Mouse (Mus musculus): ENCODE measurements around the gene Pla2g6. TPM values are rescaled to one million over a fixed set of nuclear protein-coding genes. Genes with fewer than 3 reads are reported as not detected.
A peak's percentile ranks its signal among the peaks of the same experiment; 100 is the strongest.

The Pla2g6 gene
- polyA plus RNA-seq, 1 experiment = 303 TPM

DNA sequence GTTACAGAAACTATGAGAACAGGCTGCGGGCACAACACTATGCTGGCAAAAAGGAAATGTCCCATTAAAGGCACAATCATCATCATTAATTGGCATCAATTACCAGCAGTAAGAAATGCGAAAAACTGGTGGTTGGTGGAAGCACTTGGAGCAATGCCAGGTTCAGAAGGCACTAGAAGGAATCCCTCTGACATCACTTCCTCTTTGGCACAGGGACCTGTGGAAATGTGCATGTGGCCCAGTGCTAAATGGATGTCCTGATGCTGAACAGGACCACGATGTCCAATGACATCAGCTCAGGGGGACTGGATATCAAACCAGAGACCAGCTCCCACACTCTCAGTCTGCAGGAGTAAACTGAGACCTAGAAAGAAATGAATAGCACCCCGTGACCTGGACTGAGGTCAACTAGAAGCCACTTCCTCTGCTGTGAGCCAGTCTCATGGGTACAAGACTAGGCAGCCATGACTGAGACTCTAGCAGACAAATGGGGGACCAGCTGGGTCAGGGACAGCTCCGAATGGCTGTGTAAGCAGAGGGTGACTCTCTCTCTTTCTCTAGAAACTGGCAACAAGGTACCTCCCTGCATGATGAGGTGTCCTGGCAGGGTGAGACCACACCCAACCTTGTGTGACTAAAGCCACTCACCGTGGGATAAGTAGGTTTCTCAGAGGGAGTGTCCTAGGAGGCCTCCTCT lies 14.6 kb upstream of the Pla2g6 start:
- H3K4me3 ChIP-seq (ENCODE audit: control insufficient read depth, low read depth, low read length) = no peak overlapping the region
- TF ChIP-seq CTCF (IDR thresholded peaks at IDR 0.05; ENCODE audit: control insufficient read depth, insufficient read depth, insufficient replicate concordance, low read depth, low read length) = no peak
- TF ChIP-seq POLR2A (IDR thresholded peaks at IDR 0.05; ENCODE audit: control insufficient read depth, low read depth, low read length) = no peak
- H3K4me1 ChIP-seq (ENCODE audit: control insufficient read depth, insufficient read depth, low read length) = peaks cover 5% of the 10 kb centered on the region; the same call in 1 of the 2 replicates
- H3K27ac ChIP-seq (ENCODE audit: control insufficient read depth, insufficient read depth, low read depth, low read length) = no peak overlapping the region
- no peaks in the 10 kb centered on the region for H3K27me3 ChIP-seq (ENCODE audit: control insufficient read depth, insufficient read depth, low read length)
- no peaks in the 10 kb centered on the region for H3K36me3 ChIP-seq (ENCODE audit: control insufficient read depth, insufficient read depth, low read length)

DNA sequence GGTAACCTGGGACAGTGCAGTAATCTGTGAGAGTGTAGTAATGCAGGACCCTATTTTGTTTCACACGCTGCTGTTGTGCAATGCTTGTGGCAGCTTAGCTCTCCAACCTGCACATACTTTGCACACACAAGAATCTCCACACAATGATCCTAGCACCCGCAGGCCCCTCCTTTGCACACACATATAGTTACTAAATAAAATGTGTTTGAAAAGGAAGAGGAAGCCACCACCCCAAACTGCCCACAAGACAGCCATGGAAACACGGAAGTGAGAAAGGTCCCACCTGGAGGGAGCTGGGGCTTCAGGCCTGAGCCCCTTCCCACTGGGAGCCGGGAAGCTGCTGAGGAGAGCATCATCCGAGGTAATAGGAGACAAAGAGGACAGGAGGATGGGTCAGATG lies 10.8 kb upstream of the Pla2g6 start:
- TF ChIP-seq POLR2A (IDR thresholded peaks at IDR 0.05; ENCODE audit: control insufficient read depth, low read depth, low read length) (no peak), CTCF (IDR thresholded peaks at IDR 0.05; ENCODE audit: control insufficient read depth, insufficient read depth, insufficient replicate concordance, low read depth, low read length) (no peak)
- no peaks in the 10 kb centered on the region for H3K36me3 ChIP-seq (ENCODE audit: control insufficient read depth, insufficient read depth, low read length)
- no peaks in the 10 kb centered on the region for H3K27me3 ChIP-seq (ENCODE audit: control insufficient read depth, insufficient read depth, low read length)
- no peak overlapping the region for H3K27ac ChIP-seq (ENCODE audit: control insufficient read depth, insufficient read depth, low read depth, low read length)
- H3K4me3 ChIP-seq (ENCODE audit: control insufficient read depth, low read depth, low read length) = no peak overlapping the region
- no peaks in the 10 kb centered on the region for H3K4me1 ChIP-seq (ENCODE audit: control insufficient read depth, insufficient read depth, low read length)

DNA sequence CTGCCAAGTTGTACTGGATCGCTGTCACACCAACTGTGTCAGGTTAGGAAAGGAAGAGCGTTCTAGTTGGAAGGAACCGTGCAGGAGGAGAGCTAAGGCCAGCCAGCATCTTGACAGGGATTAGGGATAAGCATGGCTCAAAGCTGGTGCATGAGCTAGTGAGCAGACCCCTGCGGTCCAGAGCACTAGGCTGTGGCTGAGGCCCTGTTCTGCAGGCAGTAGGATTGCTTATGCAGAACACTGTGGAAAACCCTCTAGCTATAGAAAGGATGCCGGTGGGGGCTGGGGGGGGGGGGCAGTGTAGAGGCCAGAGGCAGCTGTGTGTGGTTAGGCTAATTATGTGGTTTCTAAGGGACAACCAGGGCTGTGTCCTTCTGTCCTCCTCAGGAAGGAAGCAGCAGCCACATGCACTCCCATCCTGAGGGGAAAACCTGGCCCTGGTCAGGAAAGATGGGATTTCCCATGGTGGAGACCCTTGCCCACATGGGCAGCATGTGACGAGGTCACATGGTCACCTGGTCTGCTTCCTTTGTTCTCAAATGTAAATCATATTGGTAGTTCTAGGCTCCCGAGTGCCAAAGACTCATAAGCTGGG lies 7.0 kb upstream of the Pla2g6 start:
- no peak overlapping the region for H3K4me3 ChIP-seq (ENCODE audit: control insufficient read depth, low read depth, low read length)
- H3K36me3 ChIP-seq (ENCODE audit: control insufficient read depth, insufficient read depth, low read length) = no peaks in the 10 kb centered on the region
- no peak overlapping the region for H3K27ac ChIP-seq (ENCODE audit: control insufficient read depth, insufficient read depth, low read depth, low read length)
- no peak for TF ChIP-seq POLR2A (IDR thresholded peaks at IDR 0.05; ENCODE audit: control insufficient read depth, low read depth, low read length)
- TF ChIP-seq CTCF (IDR thresholded peaks at IDR 0.05; ENCODE audit: control insufficient read depth, insufficient read depth, insufficient replicate concordance, low read depth, low read length) = no peak
- H3K4me1 ChIP-seq (ENCODE audit: control insufficient read depth, insufficient read depth, low read length) = no peaks in the 10 kb centered on the region; the same call in 1 of the 2 replicates
- H3K27me3 ChIP-seq (ENCODE audit: control insufficient read depth, insufficient read depth, low read length) = no peaks in the 10 kb centered on the region

DNA sequence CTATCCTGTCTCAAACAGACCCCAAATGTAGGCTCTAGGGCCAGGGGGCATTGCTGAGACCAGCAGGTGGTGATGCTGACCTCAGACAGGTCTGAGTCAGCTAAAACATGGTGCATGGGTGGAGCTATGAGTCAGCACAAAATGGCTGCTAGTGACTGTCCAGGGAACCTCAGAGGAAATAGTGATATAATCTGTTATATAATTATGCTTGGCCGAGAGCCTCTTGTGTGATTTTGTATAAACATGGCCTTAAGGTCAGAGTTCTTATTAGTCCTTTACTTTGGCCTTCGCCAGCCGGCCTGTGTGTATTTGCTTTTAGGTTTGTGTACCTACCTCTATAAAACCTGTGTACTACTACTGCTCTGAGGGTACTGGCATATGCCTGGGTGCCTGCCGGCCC lies 5.2 kb upstream of the Pla2g6 start:
- no peak for TF ChIP-seq POLR2A (IDR thresholded peaks at IDR 0.05; ENCODE audit: control insufficient read depth, low read depth, low read length)
- TF ChIP-seq CTCF (IDR thresholded peaks at IDR 0.05; ENCODE audit: control insufficient read depth, insufficient read depth, insufficient replicate concordance, low read depth, low read length) = no peak

DNA sequence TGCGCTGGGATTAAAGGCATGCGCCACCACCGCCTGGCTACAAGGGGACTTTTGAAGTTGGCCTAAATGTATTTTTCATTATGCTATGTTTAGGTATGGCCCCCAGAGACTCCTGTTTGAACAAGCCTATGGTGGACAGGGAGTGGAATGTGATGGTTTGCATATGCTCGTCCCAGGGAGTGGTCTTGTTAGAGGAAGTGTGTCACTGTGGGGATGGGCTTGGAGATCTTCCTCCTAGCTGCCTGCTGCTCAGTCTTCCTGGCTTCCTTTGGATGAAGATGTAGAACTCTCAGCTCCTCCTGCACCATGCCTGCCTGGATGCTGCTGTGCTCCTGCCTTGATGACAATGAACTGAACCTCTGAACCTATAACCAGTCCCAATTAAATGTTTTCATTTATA lies 2.3 kb upstream of the Pla2g6 start:
- no peak for TF ChIP-seq CTCF (IDR thresholded peaks at IDR 0.05; ENCODE audit: control insufficient read depth, insufficient read depth, insufficient replicate concordance, low read depth, low read length)
- no peak for TF ChIP-seq POLR2A (IDR thresholded peaks at IDR 0.05; ENCODE audit: control insufficient read depth, low read depth, low read length)
- peaks cover 12% of the 10 kb centered on the region for H3K4me1 ChIP-seq (ENCODE audit: control insufficient read depth, insufficient read depth, low read length)
- H3K36me3 ChIP-seq (ENCODE audit: control insufficient read depth, insufficient read depth, low read length) = no peaks in the 10 kb centered on the region
- no peaks in the 10 kb centered on the region for H3K27me3 ChIP-seq (ENCODE audit: control insufficient read depth, insufficient read depth, low read length)
- no peak overlapping the region for H3K27ac ChIP-seq (ENCODE audit: control insufficient read depth, insufficient read depth, low read depth, low read length)
- H3K4me3 ChIP-seq (ENCODE audit: control insufficient read depth, low read depth, low read length) = peak overlapping the region; percentile 2; the same call in 1 of the 2 replicates

More for the DNA sequence above, 5.2 kb upstream of the Pla2g6 start:
- H3K27me3 ChIP-seq (ENCODE audit: control insufficient read depth, insufficient read depth, low read length) = no peaks in the 10 kb centered on the region
- peaks cover 3% of the 10 kb centered on the region for H3K4me1 ChIP-seq (ENCODE audit: control insufficient read depth, insufficient read depth, low read length)
- no peak overlapping the region for H3K4me3 ChIP-seq (ENCODE audit: control insufficient read depth, low read depth, low read length)
- H3K36me3 ChIP-seq (ENCODE audit: control insufficient read depth, insufficient read depth, low read length) = no peaks in the 10 kb centered on the region
- no peak overlapping the region for H3K27ac ChIP-seq (ENCODE audit: control insufficient read depth, insufficient read depth, low read depth, low read length)

DNA sequence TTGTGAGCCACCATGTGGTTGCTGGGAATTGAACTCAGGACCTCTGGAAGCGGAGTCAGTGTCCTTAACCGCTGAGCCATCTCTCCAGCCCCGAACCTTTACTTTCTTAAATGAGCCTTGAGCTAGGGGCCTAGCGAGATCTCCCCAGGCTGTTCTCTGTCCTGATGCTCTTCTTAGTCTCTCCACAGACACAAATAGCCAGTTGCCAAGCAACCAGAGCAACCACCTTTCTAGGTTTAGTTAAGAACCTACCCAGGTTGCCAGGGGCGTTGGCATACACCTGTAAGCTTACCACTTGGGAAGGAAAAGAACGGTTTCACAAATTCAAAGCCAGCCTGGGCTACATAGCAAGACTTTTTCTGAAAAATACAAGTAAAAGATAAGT lies 1.8 kb upstream of the Pla2g6 start:
- H3K4me3 ChIP-seq (ENCODE audit: control insufficient read depth, low read depth, low read length) = peak overlapping the region; percentile 23; the same call in 1 of the 2 replicates

DNA sequence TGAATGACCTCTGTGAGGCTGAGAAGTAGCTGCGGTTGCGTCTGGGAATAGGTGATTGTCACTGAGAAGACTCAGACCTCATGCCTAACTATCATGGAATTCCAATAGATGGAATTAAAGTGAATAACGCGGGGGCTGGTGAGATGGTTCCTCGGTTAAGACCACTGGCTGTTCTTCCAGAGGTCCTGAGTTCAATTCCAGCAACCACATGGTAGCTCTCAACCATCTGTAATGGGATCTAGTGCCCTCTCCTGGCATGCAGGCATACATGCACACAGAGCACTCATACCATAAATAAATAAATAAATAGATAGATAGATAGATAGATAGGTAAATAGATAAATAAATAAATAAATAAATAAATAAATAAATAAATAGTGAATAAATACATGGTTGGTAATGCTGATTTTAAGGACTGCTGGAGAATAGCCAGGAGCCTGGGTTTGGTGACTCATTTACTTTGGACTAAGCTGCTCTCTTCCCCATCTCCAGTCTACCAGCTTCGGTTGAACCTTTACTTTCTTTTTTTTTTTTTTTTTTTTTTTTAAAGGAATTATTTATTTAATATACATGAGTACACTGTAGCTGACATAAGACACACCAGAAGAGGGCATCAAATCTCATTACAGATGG lies 1.3 kb upstream of the Pla2g6 start:
- H3K36me3 ChIP-seq (ENCODE audit: control insufficient read depth, insufficient read depth, low read length) = no peaks in the 10 kb centered on the region
- peak overlapping the region; percentile 26; the same call in 1 of the 2 replicates for H3K4me3 ChIP-seq (ENCODE audit: control insufficient read depth, low read depth, low read length)
- peaks cover 19% of the 10 kb centered on the region for H3K4me1 ChIP-seq (ENCODE audit: control insufficient read depth, insufficient read depth, low read length)
- TF ChIP-seq CTCF (IDR thresholded peaks at IDR 0.05; ENCODE audit: control insufficient read depth, insufficient read depth, insufficient replicate concordance, low read depth, low read length) = no peak
- no peak for TF ChIP-seq POLR2A (IDR thresholded peaks at IDR 0.05; ENCODE audit: control insufficient read depth, low read depth, low read length)
- H3K27me3 ChIP-seq (ENCODE audit: control insufficient read depth, insufficient read depth, low read length) = no peaks in the 10 kb centered on the region
- no peak overlapping the region for H3K27ac ChIP-seq (ENCODE audit: control insufficient read depth, insufficient read depth, low read depth, low read length)

More for the DNA sequence above, 1.8 kb upstream of the Pla2g6 start:
- H3K36me3 ChIP-seq (ENCODE audit: control insufficient read depth, insufficient read depth, low read length) = no peaks in the 10 kb centered on the region
- TF ChIP-seq CTCF (IDR thresholded peaks at IDR 0.05; ENCODE audit: control insufficient read depth, insufficient read depth, insufficient replicate concordance, low read depth, low read length) (no peak), POLR2A (IDR thresholded peaks at IDR 0.05; ENCODE audit: control insufficient read depth, low read depth, low read length) (no peak)
- no peak overlapping the region for H3K27ac ChIP-seq (ENCODE audit: control insufficient read depth, insufficient read depth, low read depth, low read length)
- peaks cover 16% of the 10 kb centered on the region for H3K4me1 ChIP-seq (ENCODE audit: control insufficient read depth, insufficient read depth, low read length)
- H3K27me3 ChIP-seq (ENCODE audit: control insufficient read depth, insufficient read depth, low read length) = no peaks in the 10 kb centered on the region

All from testis, adult 2 months (tissue).